Mouse (Mus musculus) hindbrain, embryonic 16.5 days (tissue): ENCODE data around the gene Tbc1d23. TPM values are rescaled to one million over a fixed set of nuclear protein-coding genes. Genes with fewer than 3 reads are reported as not detected.

Experiments used
- ATAC-seq: fragments of 200-750 bp; cut with Nextera tagmentation; 2 replicates; pipeline ENCODE4 v1.8.0; 2017; ENCODE audit warnings: moderate TSS enrichment, moderate library complexity
- H3K27ac ChIP-seq: fragments of 300-500 bp; sonication (generic); 2 replicates; pipeline ENCODE4 v1.5.1; 2014; ENCODE audit warnings: low read depth, mild to moderate bottlenecking, control low read depth, low read length, moderate library complexity
- H3K27me3 ChIP-seq: fragments of 300-500 bp; sonication (generic); replicated peaks from 2 replicates; pipeline ENCODE4 v1.6.1; 2014; ENCODE audit warnings: low read length; ENCODE audit not compliant: control insufficient read depth, insufficient read depth
- H3K36me3 ChIP-seq: fragments of 300-500 bp; sonication (generic); 2 replicates; pipeline ENCODE4 v1.6.1; 2014; ENCODE audit warnings: mild to moderate bottlenecking, low read length, moderate library complexity, mixed read lengths; ENCODE audit not compliant: control insufficient read depth, insufficient read depth
- H3K4me1 ChIP-seq: fragments of 300-500 bp; sonication (generic); 2 replicates; pipeline ENCODE4 v1.6.1; 2014; ENCODE audit warnings: low read depth, low read length; ENCODE audit not compliant: control insufficient read depth, insufficient read depth
- H3K4me2 ChIP-seq: fragments of 300-500 bp; sonication (generic); 2 replicates; pipeline ENCODE4 v1.6.1; 2014; ENCODE audit warnings: mild to moderate bottlenecking, low read length, control low read depth, moderate library complexity
- H3K4me3 ChIP-seq: fragments of 300-500 bp; sonication (generic); 2 replicates; pipeline ENCODE4 v1.5.1; 2014; ENCODE audit warnings: mild to moderate bottlenecking, low read length, control low read depth, moderate library complexity
- H3K9ac ChIP-seq: fragments of 300-500 bp; sonication (generic); 2 replicates; pipeline ENCODE4 v1.6.1; 2014; ENCODE audit warnings: low read depth, mild to moderate bottlenecking, control low read depth, low read length, moderate library complexity
- H3K9me3 ChIP-seq: fragments of 300-500 bp; sonication (generic); 2 replicates; pipeline ENCODE4 v1.6.1; 2014; ENCODE audit warnings: mild to moderate bottlenecking, low read length, moderate library complexity; ENCODE audit not compliant: control insufficient read depth
- WGBS: fragments of 180-500 bp; shearing (Covaris S2); extraction: QIAGEN DNeasy Blood & Tissue Kit; methylation state at CpG from one replicate; pipeline ENCODE4 v1.1.7; 2014; 5-methylcytosine and 5-hydroxymethylcytosine counted together
- polyA plus RNA-seq: library from polyadenylated mRNA; unstranded; fragments of >200 nt; fragmentation: Nextera tagmentation; extraction: Ambion mirVana; gene quantifications from 2 replicates; pipeline ENCODE4 v1.2.1, GENCODE M21; 2015

The Tbc1d23 gene
- polyA plus RNA-seq, 1 experiment from 2014 or later, result 30.2 TPM

DNA sequence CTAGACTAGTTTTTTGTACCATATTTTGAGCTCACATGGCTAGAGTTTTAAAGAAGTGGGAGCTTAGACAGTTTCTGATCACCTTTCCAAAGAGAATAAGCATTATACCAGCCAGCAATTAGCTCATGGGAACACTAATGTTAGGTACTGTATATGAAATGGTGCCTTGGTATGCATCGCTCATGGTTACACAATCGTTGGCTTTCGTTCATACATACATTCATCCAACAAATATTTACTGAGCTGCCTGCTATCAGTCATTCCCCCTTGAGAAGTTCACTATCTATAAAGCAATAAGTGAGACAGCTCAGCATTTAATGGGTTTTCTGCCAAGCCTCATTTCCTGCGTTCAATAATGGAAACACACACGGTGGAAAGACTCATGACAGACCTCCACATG, 4.9 kb downstream of the Tbc1d23 start:
- 79% methylated on average over 5 of the region's 5 CpGs for WGBS
- Histone ChIP-seq H3K9me3 (no peaks in the 10 kb centered on the region), H3K27ac (no peak overlapping the region), H3K4me1 (peaks cover 8% of the 10 kb centered on the region), H3K36me3 (no peaks in the 10 kb centered on the region), H3K4me2 (no peak overlapping the region), H3K9ac (no peak overlapping the region), H3K4me3 (no peak overlapping the region), H3K27me3 (no peaks in the 10 kb centered on the region)
- no peak for ATAC-seq

DNA sequence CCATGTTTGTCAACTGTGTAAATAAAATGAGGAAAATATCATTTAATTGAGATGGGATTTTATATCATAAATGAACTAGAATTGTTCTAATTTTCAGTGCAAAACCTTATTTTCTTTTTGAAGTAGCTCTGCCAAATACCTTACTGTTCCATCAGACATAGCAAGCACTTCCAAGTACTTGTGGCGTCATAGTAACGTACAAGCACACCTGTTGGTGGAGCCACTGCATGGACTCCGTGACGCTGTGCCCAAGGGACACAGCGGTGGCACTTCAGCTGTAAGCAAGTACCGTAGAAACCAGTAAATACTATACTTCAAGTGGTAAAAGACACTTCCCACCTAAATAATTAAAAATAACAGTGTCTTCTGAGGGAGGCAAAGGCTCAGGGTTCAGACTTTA, 10.9 kb downstream of the Tbc1d23 start:
- Histone ChIP-seq H3K9me3 (no peaks in the 10 kb centered on the region), H3K4me2 (no peak overlapping the region), H3K27me3 (no peaks in the 10 kb centered on the region), H3K36me3 (peaks cover 3% of the 10 kb centered on the region), H3K9ac (no peak overlapping the region), H3K4me3 (no peak overlapping the region), H3K27ac (no peak overlapping the region), H3K4me1 (no peaks in the 10 kb centered on the region)
- 97% methylated on average over 6 of the region's 6 CpGs for WGBS
- ATAC-seq, result no peak

DNA sequence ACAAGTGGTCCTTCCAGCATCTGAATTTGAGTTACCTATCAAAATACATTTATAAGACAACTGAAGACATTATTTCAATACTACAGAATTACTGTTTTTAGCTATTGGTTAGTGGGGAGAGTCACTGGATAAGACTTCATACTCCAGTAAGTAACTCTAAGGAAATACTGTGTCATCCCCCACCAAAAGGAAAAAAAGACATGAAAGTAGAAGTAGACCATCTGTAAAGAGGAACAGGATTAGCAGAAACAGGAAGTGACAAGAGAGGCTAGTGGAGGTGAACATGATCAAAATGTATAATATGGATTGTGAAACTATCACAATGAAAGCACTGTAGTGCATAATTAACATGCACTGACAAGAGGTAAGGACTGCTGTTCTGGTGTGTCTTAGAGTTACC, 15.3 kb downstream of the Tbc1d23 start:
- H3K4me1 ChIP-seq, result no peaks in the 10 kb centered on the region
- no peaks in the 10 kb centered on the region for H3K9me3 ChIP-seq
- no peak for ATAC-seq
- peaks cover 8% of the 10 kb centered on the region for H3K36me3 ChIP-seq
- H3K4me3 ChIP-seq, result no peak overlapping the region
- no peak overlapping the region for H3K27ac ChIP-seq
- no peaks in the 10 kb centered on the region for H3K27me3 ChIP-seq
- no peak overlapping the region for H3K9ac ChIP-seq
- H3K4me2 ChIP-seq, result no peak overlapping the region

DNA sequence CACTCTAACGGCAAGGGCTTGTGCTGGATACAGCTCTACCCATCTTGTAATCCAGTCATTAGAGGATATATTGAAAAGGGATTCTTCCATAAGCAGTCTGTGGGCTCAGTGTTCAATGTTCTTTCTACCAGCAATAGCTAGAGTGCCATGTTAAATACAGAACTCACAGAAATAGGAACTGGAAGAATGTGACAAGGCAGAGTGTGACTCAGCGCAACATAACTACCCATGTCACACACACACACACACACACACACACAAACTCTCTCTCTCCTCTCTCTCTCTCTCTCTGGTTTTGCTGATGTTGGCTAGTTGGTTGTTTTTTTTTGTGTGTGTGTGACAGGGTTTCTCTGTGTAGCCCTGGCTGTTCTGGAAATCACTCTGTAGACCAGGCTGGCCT, 20.3 kb downstream of the Tbc1d23 start:
- peaks cover 7% of the 10 kb centered on the region for H3K36me3 ChIP-seq
- H3K27ac ChIP-seq, result no peak overlapping the region
- no peaks in the 10 kb centered on the region for H3K9me3 ChIP-seq
- no peak for ATAC-seq
- no peaks in the 10 kb centered on the region for H3K4me1 ChIP-seq
- no peaks in the 10 kb centered on the region for H3K27me3 ChIP-seq
- 98% methylated on average over 2 of the region's 2 CpGs for WGBS
- H3K4me3 ChIP-seq, result no peak overlapping the region
- H3K4me2 ChIP-seq, result no peak overlapping the region
- no peak overlapping the region for H3K9ac ChIP-seq

DNA sequence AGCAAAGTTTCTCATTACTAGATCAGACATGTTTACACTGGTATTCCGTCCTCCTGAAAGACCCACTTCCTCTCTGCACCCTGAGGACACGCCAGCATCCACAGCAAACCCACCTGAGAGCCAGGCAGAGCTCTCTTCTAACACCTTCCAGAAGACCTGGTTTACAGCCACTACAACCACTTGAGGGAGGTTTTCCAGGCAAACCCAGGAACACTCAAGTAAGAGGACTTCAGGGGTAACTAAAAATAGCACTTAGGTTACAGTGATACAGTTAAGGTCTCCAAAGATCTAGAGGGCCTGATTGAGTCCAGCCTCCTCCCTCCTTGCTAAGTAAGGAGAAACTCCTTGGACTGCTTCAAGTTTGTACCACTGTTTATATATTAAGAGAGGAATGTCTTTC, 23.0 kb downstream of the Tbc1d23 start:
- WGBS, result 96% methylated on average over 2 of the region's 2 CpGs
- ATAC-seq, result no peak
- Histone ChIP-seq H3K27me3 (no peaks in the 10 kb centered on the region), H3K9ac (no peak overlapping the region), H3K9me3 (no peaks in the 10 kb centered on the region), H3K36me3 (peaks cover 7% of the 10 kb centered on the region), H3K27ac (no peak overlapping the region), H3K4me3 (no peak overlapping the region), H3K4me2 (no peak overlapping the region), H3K4me1 (no peaks in the 10 kb centered on the region)

DNA sequence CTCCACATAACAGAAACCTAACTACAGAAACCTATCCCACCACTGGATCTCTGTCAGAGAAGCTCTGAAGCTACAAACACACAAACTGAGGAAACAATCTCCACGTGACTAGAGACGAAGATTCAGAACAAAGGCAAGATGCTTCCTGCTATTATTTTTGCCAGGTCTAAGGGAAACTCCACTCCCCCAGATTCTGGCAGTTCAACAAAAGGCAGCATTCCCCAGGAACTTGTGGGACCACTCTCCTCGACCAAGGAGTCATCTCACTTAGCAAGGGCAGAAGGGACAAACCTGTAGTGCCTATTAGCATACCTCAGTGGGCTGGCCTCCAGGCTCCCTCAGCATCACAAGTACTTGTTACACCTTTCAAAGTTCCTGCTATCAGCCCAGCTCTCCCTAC, 34.0 kb downstream of the Tbc1d23 start:
- no peak for ATAC-seq
- Histone ChIP-seq H3K27ac (no peak overlapping the region), H3K27me3 (no peaks in the 10 kb centered on the region), H3K4me2 (no peak overlapping the region), H3K4me1 (no peaks in the 10 kb centered on the region), H3K9ac (no peak overlapping the region), H3K36me3 (peaks cover 9% of the 10 kb centered on the region), H3K9me3 (no peaks in the 10 kb centered on the region), H3K4me3 (no peak overlapping the region)
- WGBS, result 71% methylated on average over 3 of the region's 3 CpGs

DNA sequence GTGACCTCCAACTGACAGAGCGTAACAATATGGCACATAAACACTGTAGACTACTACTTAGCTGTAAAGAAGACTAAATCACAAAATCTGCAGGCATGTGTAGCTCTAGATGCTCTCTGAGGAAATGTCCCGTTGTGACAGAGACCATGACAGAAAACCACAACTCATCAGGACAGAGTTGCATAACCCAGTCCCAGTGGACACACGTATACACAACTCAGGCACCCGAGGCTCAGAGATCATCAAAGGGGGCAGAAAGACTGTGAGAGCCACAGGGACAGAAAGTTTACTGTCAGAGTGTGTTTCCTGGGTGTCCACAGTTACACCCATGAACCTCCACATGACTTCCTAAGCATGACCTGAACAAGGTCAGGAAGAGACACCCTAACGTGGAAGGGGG, 34.7 kb downstream of the Tbc1d23 start:
- H3K9ac ChIP-seq, result no peak overlapping the region
- H3K27ac ChIP-seq, result no peak overlapping the region
- 84% methylated on average over 5 of the region's 5 CpGs for WGBS
- peaks cover 11% of the 10 kb centered on the region for H3K36me3 ChIP-seq
- no peak overlapping the region for H3K4me2 ChIP-seq
- no peaks in the 10 kb centered on the region for H3K4me1 ChIP-seq
- no peaks in the 10 kb centered on the region for H3K27me3 ChIP-seq
- no peaks in the 10 kb centered on the region for H3K9me3 ChIP-seq
- H3K4me3 ChIP-seq, result no peak overlapping the region
- ATAC-seq, result no peak

DNA sequence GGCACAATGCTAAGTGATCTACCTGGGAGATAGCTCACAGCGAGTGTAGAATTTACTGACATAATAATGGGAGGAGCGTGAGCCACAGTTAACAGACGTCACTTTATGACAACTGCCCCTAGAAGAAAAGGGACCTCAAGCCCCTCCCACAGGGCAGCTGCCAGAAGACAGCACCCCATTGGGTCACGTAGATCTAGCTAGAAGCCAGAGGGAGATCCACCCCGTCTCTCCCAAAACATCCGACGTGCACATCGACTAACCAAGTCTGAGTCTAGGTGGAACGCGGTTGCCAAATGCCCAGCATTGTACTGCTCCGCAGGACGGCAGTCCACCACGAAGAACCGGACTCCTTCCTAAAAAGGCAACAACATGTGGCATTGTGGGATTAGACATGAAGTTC, 40.1 kb downstream of the Tbc1d23 start:
- H3K27me3 ChIP-seq, result no peaks in the 10 kb centered on the region
- no peak overlapping the region for H3K4me2 ChIP-seq
- WGBS, result 83% methylated on average over 14 of the region's 14 CpGs
- H3K27ac ChIP-seq, result no peak overlapping the region
- no peaks in the 10 kb centered on the region for H3K9me3 ChIP-seq
- H3K9ac ChIP-seq, result no peak overlapping the region
- no peaks in the 10 kb centered on the region for H3K4me1 ChIP-seq
- no peak for ATAC-seq
- no peak overlapping the region for H3K4me3 ChIP-seq
- peaks cover 11% of the 10 kb centered on the region for H3K36me3 ChIP-seq

DNA sequence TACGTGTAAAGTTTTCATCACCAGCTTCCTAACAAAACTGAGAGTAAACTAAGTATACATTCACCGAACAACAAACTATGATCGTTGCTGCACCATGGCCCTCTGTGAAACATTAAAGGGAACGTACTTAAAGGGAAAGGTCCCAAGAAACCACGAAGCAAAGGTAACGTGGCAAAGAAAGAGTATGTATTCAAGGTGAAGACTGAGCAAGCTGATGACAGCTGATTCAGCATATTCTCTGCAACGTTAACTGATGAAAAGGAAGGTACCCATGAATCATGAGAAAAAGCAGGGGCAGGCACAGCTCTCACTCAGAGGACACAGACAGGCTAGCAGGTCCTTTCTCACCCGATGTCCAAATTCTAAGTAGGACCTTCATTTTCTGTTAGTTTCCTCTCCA, 40.9 kb downstream of the Tbc1d23 start:
- no peak overlapping the region for H3K4me3 ChIP-seq
- 94% methylated on average over 8 of the region's 8 CpGs for WGBS
- ATAC-seq, result no peak

DNA sequence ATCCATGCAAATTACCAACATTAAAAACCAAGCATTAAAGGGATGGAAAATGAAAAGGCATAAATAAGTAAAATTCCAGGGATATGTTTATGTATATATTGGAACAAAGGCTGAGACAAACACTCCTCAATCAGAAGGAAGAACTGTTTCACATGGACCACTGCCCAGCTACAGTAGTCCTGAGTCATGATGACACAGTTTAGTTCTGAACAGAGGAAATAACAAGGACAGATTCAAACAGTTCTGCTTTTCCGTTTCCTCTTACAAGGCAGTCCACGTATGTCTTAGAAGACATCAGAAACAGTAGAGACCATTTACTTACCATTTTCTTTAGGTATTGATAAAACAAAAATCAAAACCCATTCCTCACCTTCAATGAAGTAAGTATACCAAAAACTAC, 41.8 kb downstream of the Tbc1d23 start:
- no peaks in the 10 kb centered on the region for H3K27me3 ChIP-seq
- H3K36me3 ChIP-seq, result peaks cover 10% of the 10 kb centered on the region
- no peak overlapping the region for H3K4me3 ChIP-seq
- 93% methylated on average over 2 of the region's 2 CpGs for WGBS
- ATAC-seq, result no peak
- no peak overlapping the region for H3K27ac ChIP-seq
- no peaks in the 10 kb centered on the region for H3K4me1 ChIP-seq
- no peak overlapping the region for H3K9ac ChIP-seq
- no peaks in the 10 kb centered on the region for H3K9me3 ChIP-seq
- no peak overlapping the region for H3K4me2 ChIP-seq

More for the DNA sequence above, 40.9 kb downstream of the Tbc1d23 start:
- Histone ChIP-seq H3K36me3 (peaks cover 10% of the 10 kb centered on the region), H3K9me3 (no peaks in the 10 kb centered on the region), H3K4me1 (no peaks in the 10 kb centered on the region), H3K27ac (no peak overlapping the region), H3K9ac (no peak overlapping the region), H3K4me2 (no peak overlapping the region), H3K27me3 (no peaks in the 10 kb centered on the region)
